Mouse (Mus musculus): ENCODE measurements around the gene Psmd7.

Psmd7 gene

GRCm38 (mm10) chr8:107541369-107541768 is 46.9 kb downstream of the Psmd7 start:
- H3K4me1 ChIP-seq (replicated peaks; ENCODE audit: low read depth, low read length), result peaks cover 32% of the 10 kb centered on the region
- TF ChIP-seq NANOG (IDR thresholded peaks at IDR 0.05; ENCODE audit: borderline replicate concordance, low read length) (no peak), CTCF (conservative IDR thresholded peaks at IDR 0.05; ENCODE audit: low read length) (no peak), POU5F1 (IDR thresholded peaks at IDR 0.05; ENCODE audit: borderline replicate concordance, low read length) (no peak)
- no peaks in the 10 kb centered on the region for H3K27me3 ChIP-seq (ENCODE audit: insufficient read depth, low read length)
- H3K4me3 ChIP-seq (replicated peaks; ENCODE audit: low read length), result no peak overlapping the region
- H3K36me3 ChIP-seq (ENCODE audit: insufficient read depth, low read length), result peaks cover 81% of the 10 kb centered on the region
- no peaks in the 10 kb centered on the region for H3K9me3 ChIP-seq (ENCODE audit: low read length)

- H3K9me3 ChIP-seq (ENCODE audit: low read length), result no peaks in the 10 kb centered on the region
- TF ChIP-seq NANOG (IDR thresholded peaks at IDR 0.05; ENCODE audit: borderline replicate concordance, low read length) (no peak), CTCF (conservative IDR thresholded peaks at IDR 0.05; ENCODE audit: low read length) (no peak)
- peaks cover 79% of the 10 kb centered on the region for H3K36me3 ChIP-seq (ENCODE audit: insufficient read depth, low read length)
- peaks cover 24% of the 10 kb centered on the region for H3K4me1 ChIP-seq (replicated peaks; ENCODE audit: low read depth, low read length)
- no peaks in the 10 kb centered on the region for H3K27me3 ChIP-seq (ENCODE audit: insufficient read depth, low read length)
- no peak overlapping the region for H3K4me3 ChIP-seq (replicated peaks; ENCODE audit: low read length)
These were observed 47.6 kb downstream of the Psmd7 start for GRCm38 (mm10) chr8:107540623-107541022.

- no peak for TF ChIP-seq NANOG (IDR thresholded peaks at IDR 0.05; ENCODE audit: borderline replicate concordance, low read length)
- no peak for TF ChIP-seq CTCF (conservative IDR thresholded peaks at IDR 0.05; ENCODE audit: low read length)
- no peak for TF ChIP-seq POU5F1 (IDR thresholded peaks at IDR 0.05; ENCODE audit: borderline replicate concordance, low read length)
- no peaks in the 10 kb centered on the region for H3K27me3 ChIP-seq (ENCODE audit: insufficient read depth, low read length)
- peaks cover 84% of the 10 kb centered on the region for H3K36me3 ChIP-seq (ENCODE audit: insufficient read depth, low read length)
- peaks cover 19% of the 10 kb centered on the region for H3K4me1 ChIP-seq (replicated peaks; ENCODE audit: low read depth, low read length)
- H3K4me3 ChIP-seq (replicated peaks; ENCODE audit: low read length), result no peak overlapping the region
- H3K9me3 ChIP-seq (ENCODE audit: low read length), result no peaks in the 10 kb centered on the region
These were observed 50.8 kb downstream of the Psmd7 start for GRCm38 (mm10) chr8:107537472-107537871.

All from E14TG2a.4 (cell line).